Mouse (Mus musculus) midbrain, embryonic 10.5 days (tissue): ENCODE data around the gene Pex5l. TPM values are rescaled to one million over a fixed set of nuclear protein-coding genes. Genes with fewer than 3 reads are reported as not detected.

Experiments used
- DNase-seq: peaks from one replicate; pipeline ENCODE4 v3.0.0-alpha.2; 2017; ENCODE audit warnings: low spot score
- H3K27ac ChIP-seq: fragments of 300-500 bp; sonication (generic); replicated peaks from 2 replicates; pipeline ENCODE4 v1.5.1; 2016; ENCODE audit warnings: mild to moderate bottlenecking
- H3K27me3 ChIP-seq: fragments of 300-500 bp; sonication (generic); 2 replicates; pipeline ENCODE4 v1.6.1; 2016; ENCODE audit warnings: low read depth, mild to moderate bottlenecking; ENCODE audit not compliant: poor library complexity, severe bottlenecking
- H3K36me3 ChIP-seq: fragments of 300-500 bp; sonication (generic); 2 replicates; pipeline ENCODE4 v1.6.1; 2016; ENCODE audit warnings: mild to moderate bottlenecking, moderate library complexity
- H3K4me1 ChIP-seq: fragments of 300-500 bp; sonication (generic); 2 replicates; pipeline ENCODE4 v1.6.1; 2016
- H3K4me3 ChIP-seq: fragments of 300-500 bp; sonication (generic); 2 replicates; pipeline ENCODE4 v1.5.1; 2016; ENCODE audit warnings: mild to moderate bottlenecking, moderate library complexity
- H3K9me3 ChIP-seq: fragments of 300-500 bp; sonication (generic); replicated peaks from 2 replicates; pipeline ENCODE4 v1.6.1; 2016; ENCODE audit warnings: mild to moderate bottlenecking
- WGBS: fragments of 180-500 bp; shearing (Covaris S2); methylation state at CpG from one replicate; pipeline ENCODE4 v1.1.7; 2016; 5-methylcytosine and 5-hydroxymethylcytosine counted together
- polyA plus RNA-seq: library from polyadenylated mRNA; unstranded; fragments of >200 nt; fragmentation: Nextera tagmentation; extraction: Ambion mirVana; gene quantifications from 2 replicates; pipeline ENCODE4 v1.2.1, GENCODE M21; 2016

Gene Pex5l
- polyA plus RNA-seq = 0.77 and 1.4 TPM in 2 replicates

GRCm38 (mm10) chr3:33142901-33143461 is at the start of gene Pex5l:
Pex5l (minus strand) TSS chr3:33143247.
- no peaks in the 10 kb centered on the region for H3K9me3 ChIP-seq
- peaks cover 76% of the 10 kb centered on the region for H3K27me3 ChIP-seq
- under 1% methylated on average over 80 of the region's 88 CpGs for WGBS
- H3K36me3 ChIP-seq = no peaks in the 10 kb centered on the region
- H3K4me1 ChIP-seq = peaks cover 14% of the 10 kb centered on the region
- DNase-seq = peak; percentile 79
- H3K27ac ChIP-seq = peak within 1 kb of the TSS; percentile 81
- H3K4me3 ChIP-seq = peak within 1 kb of the TSS; percentile 75

GRCm38 (mm10) chr3:33165186-33165585 is 22.1 kb upstream of the Pex5l start:
- H3K9me3 ChIP-seq = no peaks in the 10 kb centered on the region
- 77% methylated on average over 3 of the region's 3 CpGs for WGBS

GRCm38 (mm10) chr3:33163821-33164220 is 20.8 kb upstream of the Pex5l start:
- no peak for DNase-seq

More at GRCm38 (mm10) chr3:33165186-33165585, 22.1 kb upstream of the Pex5l start:
- no peak overlapping the region for H3K4me3 ChIP-seq
- H3K36me3 ChIP-seq = no peaks in the 10 kb centered on the region
- no peaks in the 10 kb centered on the region for H3K27me3 ChIP-seq
- H3K27ac ChIP-seq = no peak overlapping the region
- no peaks in the 10 kb centered on the region for H3K4me1 ChIP-seq
- no peak for DNase-seq

GRCm38 (mm10) chr3:33143592-33143991 is 545 bp upstream of the Pex5l start:
- H3K9me3 ChIP-seq = no peaks in the 10 kb centered on the region
- H3K36me3 ChIP-seq = no peaks in the 10 kb centered on the region
- peaks cover 21% of the 10 kb centered on the region for H3K4me1 ChIP-seq
- WGBS = 80% methylated on average over 7 of the region's 7 CpGs
- peaks cover 77% of the 10 kb centered on the region for H3K27me3 ChIP-seq
- DNase-seq = no peak
- H3K4me3 ChIP-seq = peak overlapping the region; percentile 75
- no peak overlapping the region for H3K27ac ChIP-seq

More at GRCm38 (mm10) chr3:33163821-33164220, 20.8 kb upstream of the Pex5l start:
- Histone ChIP-seq H3K9me3 (no peaks in the 10 kb centered on the region), H3K4me3 (no peak overlapping the region), H3K27ac (no peak overlapping the region), H3K4me1 (no peaks in the 10 kb centered on the region), H3K36me3 (no peaks in the 10 kb centered on the region), H3K27me3 (no peaks in the 10 kb centered on the region)

GRCm38 (mm10) chr3:33142398-33142797 is 649 bp downstream of the Pex5l start:
- peaks cover 11% of the 10 kb centered on the region; the same call in 1 of the 2 replicates for H3K4me1 ChIP-seq
- peak; percentile 44 for DNase-seq
- WGBS = 0% methylated on average over 17 of the region's 17 CpGs
- H3K27ac ChIP-seq = peak overlapping the region; percentile 81
- H3K9me3 ChIP-seq = no peaks in the 10 kb centered on the region
- H3K27me3 ChIP-seq = peaks cover 70% of the 10 kb centered on the region
- H3K36me3 ChIP-seq = no peaks in the 10 kb centered on the region
- H3K4me3 ChIP-seq = peak overlapping the region; percentile 75

GRCm38 (mm10) chr3:33129944-33130343 is 13.1 kb downstream of the Pex5l start:
- H3K36me3 ChIP-seq = no peaks in the 10 kb centered on the region
- H3K4me1 ChIP-seq = no peaks in the 10 kb centered on the region
- no peaks in the 10 kb centered on the region for H3K9me3 ChIP-seq
- no peak overlapping the region for H3K27ac ChIP-seq
- no peak for DNase-seq
- no peaks in the 10 kb centered on the region for H3K27me3 ChIP-seq
- no peak overlapping the region for H3K4me3 ChIP-seq

GRCm38 (mm10) chr3:33124796-33125195 is 18.3 kb downstream of the Pex5l start:
- DNase-seq = no peak
- 92% methylated on average over 5 of the region's 5 CpGs for WGBS
- Histone ChIP-seq H3K9me3 (no peaks in the 10 kb centered on the region), H3K27me3 (no peaks in the 10 kb centered on the region), H3K4me3 (no peak overlapping the region), H3K4me1 (no peaks in the 10 kb centered on the region), H3K27ac (no peak overlapping the region), H3K36me3 (no peaks in the 10 kb centered on the region)

GRCm38 (mm10) chr3:33105785-33106184 is 37.3 kb downstream of the Pex5l start:
- DNase-seq = no peak
- 92% methylated on average over 2 of the region's 2 CpGs for WGBS
- no peaks in the 10 kb centered on the region for H3K27me3 ChIP-seq

GRCm38 (mm10) chr3:33103501-33103900 is 39.5 kb downstream of the Pex5l start:
- 95% methylated on average over 6 of the region's 6 CpGs for WGBS
- H3K9me3 ChIP-seq = 0 out of 2 replicates have a peak, but pooled peaks cover 2% of the 10 kb centered on the region
- no peak overlapping the region for H3K27ac ChIP-seq
- H3K27me3 ChIP-seq = no peaks in the 10 kb centered on the region
- no peaks in the 10 kb centered on the region for H3K36me3 ChIP-seq
- no peaks in the 10 kb centered on the region for H3K4me1 ChIP-seq
- no peak for DNase-seq
- H3K4me3 ChIP-seq = no peak overlapping the region

More at GRCm38 (mm10) chr3:33105785-33106184, 37.3 kb downstream of the Pex5l start:
- Histone ChIP-seq H3K9me3 (0 out of 2 replicates have a peak, but pooled peaks cover 2% of the 10 kb centered on the region), H3K4me1 (no peaks in the 10 kb centered on the region), H3K4me3 (no peak overlapping the region), H3K27ac (no peak overlapping the region), H3K36me3 (no peaks in the 10 kb centered on the region)

- WGBS = 82% methylated on average over 9 of the region's 9 CpGs
Measured at GRCm38 (mm10) chr3:33098550-33099295, 44.3 kb downstream of the Pex5l start.

GRCm38 (mm10) chr3:33093646-33094045 is 49.4 kb downstream of the Pex5l start:
- peak; percentile 20 for DNase-seq
- 48% methylated on average over 6 of the region's 6 CpGs for WGBS
- H3K9me3 ChIP-seq = no peaks in the 10 kb centered on the region
- peaks cover 33% of the 10 kb centered on the region for H3K4me1 ChIP-seq
- H3K27me3 ChIP-seq = no peaks in the 10 kb centered on the region
- H3K27ac ChIP-seq = peak overlapping the region; percentile 65
- no peak overlapping the region for H3K4me3 ChIP-seq
- no peaks in the 10 kb centered on the region for H3K36me3 ChIP-seq

More at GRCm38 (mm10) chr3:33098550-33099295, 44.3 kb downstream of the Pex5l start:
- no peaks in the 10 kb centered on the region for H3K27me3 ChIP-seq
- no peak overlapping the region for H3K4me3 ChIP-seq
- peaks cover 10% of the 10 kb centered on the region for H3K4me1 ChIP-seq
- H3K36me3 ChIP-seq = no peaks in the 10 kb centered on the region
- no peak for DNase-seq
- no peaks in the 10 kb centered on the region for H3K9me3 ChIP-seq
- H3K27ac ChIP-seq = no peak overlapping the region

GRCm38 (mm10) chr3:33090001-33090400 is 53.0 kb downstream of the Pex5l start:
- peak overlapping the region; percentile 77 for H3K27ac ChIP-seq
- H3K36me3 ChIP-seq = no peaks in the 10 kb centered on the region
- H3K4me3 ChIP-seq = peak overlapping the region; percentile 23
- peaks cover 38% of the 10 kb centered on the region for H3K4me1 ChIP-seq
- DNase-seq = peak; percentile 62
- WGBS = 20% methylated on average over 9 of the region's 9 CpGs
- no peaks in the 10 kb centered on the region for H3K9me3 ChIP-seq
- no peaks in the 10 kb centered on the region for H3K27me3 ChIP-seq

GRCm38 (mm10) chr3:33089470-33089869 is 53.6 kb downstream of the Pex5l start:
- DNase-seq = no peak

More at GRCm38 (mm10) chr3:33089470-33089869, 53.6 kb downstream of the Pex5l start:
- Histone ChIP-seq H3K27me3 (no peaks in the 10 kb centered on the region), H3K4me3 (no peak overlapping the region), H3K4me1 (peaks cover 37% of the 10 kb centered on the region), H3K27ac (peak overlapping the region; percentile 77), H3K36me3 (no peaks in the 10 kb centered on the region), H3K9me3 (no peaks in the 10 kb centered on the region)
- 34% methylated on average over 2 of the region's 2 CpGs for WGBS
